Mouse (Mus musculus): ENCODE results near the gene Pspc1.
A peak's percentile ranks its signal among the peaks of the same experiment; 100 is the strongest.
"Not testable (repeated sequence)": the region's sequence is repeated elsewhere in the genome, so short reads cannot be mapped to it uniquely, and the experiment has no call there.

Pspc1 gene

GRCm38 (mm10) chr14:56778200-56778932 is at the start of gene Pspc1:
TSS of gene Pspc1 (minus strand) at chr14:56778316.
- DNase-seq: peak; percentile 96

- no peak for DNase-seq
These were observed 46.4 kb upstream of the Pspc1 start for GRCm38 (mm10) chr14:56824562-56824961.

- no peak for DNase-seq
These were observed 39.5 kb upstream of the Pspc1 start for GRCm38 (mm10) chr14:56817616-56818015.

- no peak for DNase-seq
These were observed 39.0 kb upstream of the Pspc1 start for GRCm38 (mm10) chr14:56817131-56817530.

GRCm38 (mm10) chr14:56816541-56816940 is 38.4 kb upstream of the Pspc1 start:
- DNase-seq: no peak

- peak; percentile 86 for DNase-seq
These were observed 34.5 kb upstream of the Pspc1 start for GRCm38 (mm10) chr14:56812520-56813036.

- peak; percentile 97 for DNase-seq
These were observed 33.7 kb upstream of the Pspc1 start, which contains the start of gene Zmym5 for GRCm38 (mm10) chr14:56811701-56812339. TSS of gene Zmym5 (minus strand) at chr14:56811716.

- DNase-seq: peak; percentile 11
These were observed 32.9 kb upstream of the Pspc1 start for GRCm38 (mm10) chr14:56810781-56811690.

- no peak for DNase-seq
These were observed 15.1 kb upstream of the Pspc1 start for GRCm38 (mm10) chr14:56793243-56793642.

- no peak for DNase-seq
These were observed 6.5 kb upstream of the Pspc1 start for GRCm38 (mm10) chr14:56784575-56784974.

GRCm38 (mm10) chr14:56778933-56779300 is 801 bp upstream of the Pspc1 start:
- DNase-seq: no peak

- DNase-seq: peak; percentile 57
These were observed 568 bp downstream of the Pspc1 start for GRCm38 (mm10) chr14:56777360-56778136.

- no peak for DNase-seq
These were observed 1.4 kb downstream of the Pspc1 start for GRCm38 (mm10) chr14:56776571-56777238.

GRCm38 (mm10) chr14:56775416-56775815 is 2.7 kb downstream of the Pspc1 start:
- no peak for DNase-seq

GRCm38 (mm10) chr14:56766438-56766837 is 11.7 kb downstream of the Pspc1 start:
- not testable (repeated sequence) for DNase-seq

GRCm38 (mm10) chr14:56765117-56765516 is 13.0 kb downstream of the Pspc1 start:
- not testable (repeated sequence) for DNase-seq

- no peak for DNase-seq
These were observed 26.8 kb downstream of the Pspc1 start for GRCm38 (mm10) chr14:56751282-56751681.

GRCm38 (mm10) chr14:56740175-56740574 is 37.9 kb downstream of the Pspc1 start:
- no peak for DNase-seq

GRCm38 (mm10) chr14:56726493-56726892 is 51.6 kb downstream of the Pspc1 start:
- DNase-seq: no peak

GRCm38 (mm10) chr14:56705687-56706086 is 72.4 kb downstream of the Pspc1 start:
- no peak for DNase-seq

- no peak for DNase-seq
These were observed 75.5 kb downstream of the Pspc1 start for GRCm38 (mm10) chr14:56702644-56703043.

GRCm38 (mm10) chr14:56697836-56698235 is 80.3 kb downstream of the Pspc1 start:
- DNase-seq: no peak
